Mouse (Mus musculus) erythroblast, embryonic 14.5 days (primary cell): ENCODE data around the gene Rnf111.

Experiments
- GATA1 ChIP-seq: IDR thresholded peaks from 2 replicates; pipeline ENCODE4 v1.6.1; 2012; ENCODE audit warnings: low read length, inconsistent platforms, mixed read lengths
- TAL1 ChIP-seq: IDR thresholded peaks from 3 replicates; pipeline ENCODE4 v1.6.1; 2012; ENCODE audit warnings: low read length, inconsistent platforms, mixed read lengths

DNA sequence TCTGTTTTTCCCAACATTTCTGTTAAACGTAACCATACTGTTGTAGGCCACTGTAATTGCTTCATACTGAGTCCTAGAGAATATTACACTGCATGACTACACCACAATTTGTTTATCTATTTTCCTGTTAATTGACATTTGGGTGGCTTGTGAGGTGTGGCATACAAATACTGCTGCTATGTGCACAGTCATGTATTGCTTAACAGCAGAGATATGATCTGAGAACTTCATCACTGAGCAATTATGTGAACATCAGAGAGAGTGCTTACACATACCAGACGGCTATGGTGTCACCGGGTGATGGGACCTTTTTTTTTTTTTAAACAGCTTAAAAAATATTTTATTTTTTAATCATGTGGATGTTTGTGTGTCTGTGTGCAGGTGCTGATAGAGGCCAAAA lies 29.8 kb upstream of the Rnf111 start:
- no peak for TF ChIP-seq GATA1
- TF ChIP-seq TAL1, result no peak
